Mouse (Mus musculus) adrenal gland, postnatal 10 days (tissue): ENCODE measurements around the gene Fut7. TPM values are rescaled to one million over a fixed set of nuclear protein-coding genes. Genes with fewer than 3 reads are reported as not detected.

ENCODE experiments used
- DNase-seq: peaks from one replicate; pipeline ENCODE4 v3.0.0; 2021; ENCODE audit warnings: mixed read lengths
- total RNA-seq, 2 experiments: library from RNA; stranded (reverse); gene quantifications; 2 replicates each; pipeline ENCODE4 v1.2.3; 2021

Gene Fut7
- total RNA-seq, 2 experiments from 2014 or later = 0.67 to 1.1 TPM

DNA sequence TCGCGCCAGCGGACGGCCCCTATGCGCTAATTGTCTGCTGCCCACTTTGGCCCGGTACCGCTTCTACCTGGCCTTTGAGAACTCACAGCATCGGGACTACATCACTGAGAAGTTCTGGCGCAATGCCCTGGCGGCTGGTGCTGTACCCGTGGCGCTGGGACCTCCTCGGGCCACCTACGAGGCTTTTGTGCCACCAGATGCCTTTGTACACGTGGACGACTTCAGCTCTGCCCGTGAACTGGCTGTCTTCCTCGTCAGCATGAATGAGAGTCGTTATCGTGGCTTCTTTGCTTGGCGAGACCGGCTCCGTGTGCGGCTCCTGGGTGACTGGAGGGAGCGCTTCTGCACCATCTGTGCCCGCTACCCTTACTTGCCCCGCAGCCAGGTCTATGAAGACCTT lies 2.4 kb downstream of the Fut7 start:
- no peak for DNase-seq

- peak; percentile 76 for DNase-seq
Measured at GRCm38 (mm10) chr2:25426721-25427191, 3.7 kb downstream of the Fut7 start.

GRCm38 (mm10) chr2:25427256-25427655 lies 4.2 kb downstream of the Fut7 start:
- no peak for DNase-seq

DNA sequence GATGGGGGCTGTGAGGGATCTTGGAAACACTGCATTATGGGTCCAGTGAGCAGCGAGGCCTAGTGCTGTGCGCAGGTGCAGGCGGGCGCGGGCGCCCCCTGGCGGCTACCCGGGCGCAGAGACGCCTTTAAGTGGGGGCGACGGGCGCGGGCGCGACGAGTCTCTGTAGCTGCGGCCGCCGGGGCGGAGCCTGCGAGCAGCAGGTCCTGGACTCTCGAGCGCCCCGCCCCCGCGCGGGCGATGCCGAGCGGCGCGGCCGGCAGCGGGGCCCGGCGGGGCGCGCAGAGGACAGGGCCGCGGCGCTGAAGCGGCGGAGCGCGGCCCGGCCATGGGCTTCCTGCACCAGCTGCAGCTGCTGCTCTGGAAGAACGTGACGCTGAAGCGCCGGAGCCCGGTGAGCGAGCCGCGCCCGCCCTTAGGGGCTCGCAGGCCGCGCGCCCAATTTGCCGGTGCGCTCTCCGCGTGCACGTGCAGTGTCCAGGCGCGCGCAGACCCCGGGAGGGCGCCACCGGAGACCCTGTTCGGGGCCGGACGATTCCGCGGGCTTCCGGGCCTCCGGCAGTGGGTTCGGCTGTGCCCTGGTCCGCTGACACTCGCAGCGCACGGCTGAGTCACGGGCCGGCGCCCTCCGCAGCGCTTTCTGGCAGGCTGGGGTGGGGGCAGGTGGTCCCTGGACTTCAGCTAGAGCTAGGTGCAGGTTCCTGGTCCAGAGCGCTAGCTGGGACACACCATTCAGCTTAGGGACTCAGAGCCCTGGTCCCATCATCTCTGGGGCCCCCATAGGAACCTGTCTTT lies 5.6 kb downstream of the Fut7 start, which contains the start of gene Abca2:
TSS of gene Abca2 (plus strand) at position 262 of the 795 bp plus-strand sequence.
- peak; percentile 97 for DNase-seq

- no peak for DNase-seq
Measured at GRCm38 (mm10) chr2:25429435-25430180, 6.5 kb downstream of the Fut7 start.

DNA sequence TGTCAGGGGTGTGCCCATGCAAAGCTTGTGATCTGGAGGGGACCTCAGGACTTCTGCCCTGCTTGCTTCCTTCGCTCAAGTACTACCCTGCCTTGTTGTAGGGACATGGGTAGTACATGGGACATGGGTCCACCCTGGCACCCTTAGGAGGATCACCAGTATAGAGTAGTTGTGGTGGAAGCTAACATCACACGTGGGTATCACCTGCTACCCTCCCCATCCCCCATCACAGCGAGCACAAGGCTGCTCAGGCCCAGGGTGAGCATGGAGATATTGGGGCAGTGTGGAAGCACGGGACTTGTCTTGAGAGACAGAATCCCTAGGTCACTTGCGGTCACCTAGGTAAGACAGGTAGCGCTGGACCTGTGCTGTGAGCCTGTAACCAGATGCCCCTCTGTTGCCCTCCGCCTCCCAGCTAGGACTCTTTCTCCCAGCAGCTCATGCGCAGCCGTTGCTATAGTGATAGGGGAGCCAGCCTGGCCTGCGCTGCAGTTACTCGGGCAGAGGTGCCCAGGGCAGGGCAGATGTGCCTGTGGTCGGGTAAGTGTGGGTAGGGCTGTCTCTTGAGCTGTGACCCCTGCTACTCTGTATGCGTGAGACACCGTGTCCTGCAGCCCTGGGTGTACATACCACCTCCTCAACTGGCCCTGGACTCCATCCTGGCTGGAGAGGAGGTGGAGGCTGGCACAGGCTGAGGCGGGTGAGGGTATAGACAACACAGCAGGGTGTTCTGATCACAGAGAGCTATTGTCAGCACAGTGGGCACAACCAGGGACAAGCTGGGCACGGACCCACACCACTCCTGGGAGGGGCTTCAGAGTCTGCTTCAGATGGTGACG lies 7.5 kb downstream of the Fut7 start:
- DNase-seq = no peak

GRCm38 (mm10) chr2:25431308-25431855 lies 8.3 kb downstream of the Fut7 start:
- no peak for DNase-seq

DNA sequence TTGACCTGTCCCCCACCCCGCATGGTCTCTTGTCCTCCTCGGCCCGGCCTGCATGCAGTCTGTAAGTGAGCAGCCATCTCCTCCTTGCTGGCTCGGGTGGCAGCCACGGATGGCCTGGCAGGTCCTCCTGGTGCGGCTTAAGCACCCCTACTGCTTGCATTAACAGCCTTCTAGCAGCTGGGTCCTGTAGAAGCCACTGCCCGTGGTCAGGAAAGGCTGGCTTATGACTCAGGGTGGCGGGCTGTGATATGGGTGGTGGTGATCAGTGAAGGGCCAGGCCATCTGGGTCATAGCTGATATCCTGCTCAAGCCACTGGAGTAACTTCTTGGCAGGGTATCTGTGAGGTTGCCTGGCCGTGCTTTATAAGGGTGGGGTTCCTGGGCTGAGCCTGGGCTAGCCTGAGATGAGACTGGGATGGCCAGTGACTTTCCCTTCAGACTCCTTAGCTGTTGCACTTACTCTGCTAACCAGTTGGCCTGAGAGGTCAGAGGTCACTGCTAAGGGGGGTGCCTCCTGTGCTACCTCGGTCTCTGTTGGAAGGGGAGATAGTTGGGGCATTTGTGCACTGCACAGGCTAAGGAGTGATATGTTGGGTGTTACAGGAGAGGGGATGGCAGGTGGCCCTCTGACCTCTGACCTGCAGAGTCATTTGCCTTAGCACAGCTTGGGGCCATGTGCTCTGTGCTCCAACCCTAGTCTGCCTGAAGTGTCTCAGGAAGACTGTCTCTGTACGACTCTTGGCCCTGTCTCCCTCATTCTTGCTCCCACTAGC lies 9.4 kb downstream of the Fut7 start:
- DNase-seq = no peak

DNA sequence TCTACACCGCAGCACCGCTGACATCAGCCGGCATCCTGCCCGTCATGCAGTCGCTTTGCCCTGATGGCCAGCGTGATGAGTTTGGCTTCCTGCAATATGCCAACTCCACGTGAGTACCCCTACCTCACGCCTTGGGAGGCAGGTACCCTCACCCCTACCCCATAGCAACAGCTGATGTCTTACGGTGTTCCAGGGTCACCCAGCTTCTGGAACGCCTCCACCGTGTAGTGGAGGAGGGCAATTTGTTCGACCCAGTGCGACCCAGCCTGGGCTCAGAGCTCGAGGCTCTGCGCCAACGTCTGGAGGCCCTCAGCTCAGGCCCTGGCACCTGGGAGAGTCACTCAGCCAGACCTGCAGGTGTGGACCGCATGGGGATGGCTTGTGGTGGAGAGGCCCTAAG lies 10.0 kb downstream of the Fut7 start:
- DNase-seq = no peak

DNA sequence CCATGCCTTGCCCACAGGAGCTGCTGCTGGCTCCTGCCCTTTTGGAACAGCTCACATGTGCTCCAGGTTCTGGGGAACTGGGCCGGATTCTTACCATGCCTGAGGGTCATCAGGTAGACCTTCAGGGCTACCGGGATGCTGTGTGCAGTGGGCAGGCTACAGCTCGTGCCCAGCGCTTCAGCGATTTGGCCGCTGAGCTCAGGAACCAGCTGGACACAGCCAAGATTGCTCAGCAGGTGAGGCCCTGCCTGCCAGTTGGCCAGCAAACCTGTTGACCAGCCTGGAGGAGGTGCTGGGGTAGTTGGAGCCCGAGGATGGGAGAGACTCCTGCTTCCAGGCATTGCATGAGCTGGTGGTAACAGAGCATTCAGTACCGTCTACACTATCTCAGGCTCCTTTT lies 11.2 kb downstream of the Fut7 start:
- DNase-seq = no peak

GRCm38 (mm10) chr2:25436286-25436820 lies 13.3 kb downstream of the Fut7 start:
- DNase-seq = no peak

- DNase-seq = no peak
Measured at GRCm38 (mm10) chr2:25441067-25441466, 18.0 kb downstream of the Fut7 start.

DNA sequence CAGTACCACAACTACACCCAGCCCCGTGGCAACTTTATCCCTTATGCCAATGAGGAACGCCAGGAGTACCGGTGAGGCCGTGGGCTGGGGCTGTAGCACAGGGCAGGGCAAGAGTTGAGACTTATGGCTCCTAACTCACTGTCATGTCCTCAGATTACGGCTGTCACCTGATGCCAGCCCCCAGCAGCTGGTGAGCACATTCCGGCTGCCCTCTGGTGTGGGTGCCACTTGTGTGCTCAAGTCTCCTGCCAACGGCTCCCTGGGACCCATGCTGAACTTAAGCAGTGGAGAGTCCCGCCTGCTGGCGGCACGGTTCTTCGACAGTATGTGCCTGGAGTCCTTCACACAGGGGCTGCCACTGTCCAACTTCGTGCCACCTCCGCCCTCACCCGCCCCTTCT lies 19.6 kb downstream of the Fut7 start:
- DNase-seq = no peak

DNA sequence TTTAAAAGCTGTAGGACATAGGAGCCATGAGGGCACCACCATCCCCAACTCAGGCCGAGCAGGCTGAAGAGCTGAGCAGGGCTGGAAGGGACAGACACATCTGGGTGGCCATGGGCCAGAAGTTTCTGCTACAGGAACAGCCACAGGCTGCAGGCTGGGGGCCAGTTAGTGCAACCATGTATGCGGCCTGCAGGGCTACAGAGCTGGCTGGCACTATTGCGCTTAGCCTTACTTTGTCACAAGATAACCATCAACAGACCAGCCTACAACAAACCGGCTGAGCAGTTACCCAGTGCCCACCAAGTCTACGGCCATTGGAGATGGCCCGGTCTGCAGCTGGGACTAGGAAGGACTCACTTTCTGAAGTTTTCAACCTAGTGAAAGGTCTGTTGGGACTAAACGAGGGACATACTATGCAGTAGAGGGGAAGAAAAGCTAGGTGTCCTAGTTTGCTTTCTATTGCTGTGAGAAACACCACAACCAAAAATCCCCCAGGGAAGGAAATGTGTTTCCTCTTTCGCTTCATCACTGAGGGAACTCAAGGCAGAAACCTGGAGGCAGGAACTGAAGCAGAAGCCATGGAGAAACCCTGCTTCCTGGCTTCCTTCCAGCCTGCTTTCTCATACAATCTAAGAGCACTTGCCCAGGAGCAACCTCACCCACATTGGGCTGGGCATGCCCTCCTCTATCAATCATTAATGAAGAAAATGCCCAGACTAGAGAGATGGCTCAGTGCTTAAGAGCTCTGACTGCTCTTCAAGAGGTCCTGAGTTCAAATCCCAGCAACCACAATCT lies 28.0 kb downstream of the Fut7 start:
- no peak for DNase-seq

- no peak for DNase-seq
Measured at GRCm38 (mm10) chr2:25452951-25453350, 29.9 kb downstream of the Fut7 start.

DNA sequence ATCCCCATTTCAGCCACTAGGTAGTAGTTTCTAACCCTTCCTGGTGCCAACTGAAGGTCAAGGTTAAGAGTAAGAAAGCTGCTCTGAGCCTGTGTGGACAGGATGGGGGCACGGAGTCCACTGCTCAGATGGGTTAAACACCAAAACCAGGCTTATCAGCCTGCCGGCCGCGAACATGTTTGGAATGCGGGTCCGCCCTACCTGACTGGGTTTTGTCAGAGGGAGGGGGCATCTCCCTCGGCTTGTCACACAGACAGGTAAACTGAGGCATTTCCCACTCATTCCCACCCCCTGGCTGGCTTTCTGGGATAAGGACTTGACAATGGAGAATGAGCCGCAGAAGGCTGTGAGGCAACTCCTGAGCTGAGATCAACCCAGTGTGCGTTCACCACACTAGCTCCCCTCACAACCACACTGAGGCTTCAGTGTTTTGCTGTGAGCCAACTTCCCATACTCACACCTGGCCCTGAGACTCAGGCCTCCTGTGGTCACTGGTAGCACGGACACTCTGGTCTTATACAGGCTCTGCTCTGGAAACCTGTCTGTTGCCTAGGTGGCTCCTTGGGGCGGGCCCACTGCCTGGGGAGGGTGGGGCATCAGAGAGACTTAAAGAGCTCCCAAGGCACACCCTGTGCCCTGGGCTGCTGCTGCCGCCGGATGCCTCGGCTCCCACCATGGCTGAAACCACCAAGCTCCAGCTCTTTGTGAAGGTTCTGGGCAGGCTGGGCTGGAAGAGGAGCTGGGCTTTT lies 33.3 kb downstream of the Fut7 start, which contains the start of gene Clic3:
TSS of gene Clic3 (plus strand) at position 634 of the 749 bp plus-strand sequence.
- DNase-seq = peak; percentile 16

- no peak for DNase-seq
Measured at GRCm38 (mm10) chr2:25457022-25457896, 34.2 kb downstream of the Fut7 start.

- peak; percentile 52 for DNase-seq
Measured at GRCm38 (mm10) chr2:25458911-25459310, 35.8 kb downstream of the Fut7 start.
